Mouse (Mus musculus) limb, embryonic 10.5 days (tissue): ENCODE results near the gene Ess2. TPM values are rescaled to one million over a fixed set of nuclear protein-coding genes. Genes with fewer than 3 reads are reported as not detected.

Source experiments
- DNase-seq: peaks from one replicate; pipeline ENCODE4 v3.0.0-alpha.2; 2017; ENCODE audit warnings: low spot score
- H3K27ac ChIP-seq: fragments of 300-500 bp; sonication (generic); 2 replicates; pipeline ENCODE4 v1.5.1; 2016; ENCODE audit warnings: mild to moderate bottlenecking
- H3K27me3 ChIP-seq: fragments of 300-500 bp; sonication (generic); 2 replicates; pipeline ENCODE4 v1.6.1; 2016; ENCODE audit warnings: low read depth, mild to moderate bottlenecking; ENCODE audit not compliant: poor library complexity, severe bottlenecking
- H3K36me3 ChIP-seq: fragments of 300-500 bp; sonication (generic); 2 replicates; pipeline ENCODE4 v1.6.1; 2016; ENCODE audit warnings: mild to moderate bottlenecking, moderate library complexity
- H3K4me1 ChIP-seq: fragments of 300-500 bp; sonication (generic); 2 replicates; pipeline ENCODE4 v1.6.1; 2016
- H3K4me3 ChIP-seq: fragments of 300-500 bp; sonication (generic); 2 replicates; pipeline ENCODE4 v1.5.1; 2016; ENCODE audit warnings: mild to moderate bottlenecking, moderate library complexity
- H3K9me3 ChIP-seq: fragments of 300-500 bp; sonication (generic); replicated peaks from 2 replicates; pipeline ENCODE4 v1.6.1; 2016; ENCODE audit warnings: mild to moderate bottlenecking
- WGBS: fragments of 180-500 bp; shearing (Covaris S2); methylation state at CpG from one replicate; pipeline ENCODE4 v1.1.7; 2016; 5-methylcytosine and 5-hydroxymethylcytosine counted together
- polyA plus RNA-seq: library from polyadenylated mRNA; unstranded; fragments of >200 nt; fragmentation: Nextera tagmentation; extraction: Ambion mirVana; gene quantifications from 2 replicates; pipeline ENCODE4 v1.2.1, GENCODE M21; 2016

Gene Ess2
- polyA plus RNA-seq, 1 experiment from 2014 or later = 63.4 TPM

GRCm38 (mm10) chr16:17898462-17898861 is 12.7 kb downstream of the Ess2 start, which contains the start of the genes Dgcr2 and Tssk2:
Dgcr2 (minus strand) TSS chr16:17898562.
Tssk2 (plus strand) TSS chr16:17898637.
- H3K27me3 ChIP-seq = no peaks in the 10 kb centered on the region
- no peak within 1 kb of the TSS for H3K27ac ChIP-seq
- H3K4me3 ChIP-seq = no peak within 1 kb of the TSS
- no peaks in the 10 kb centered on the region for H3K4me1 ChIP-seq
- 93% methylated on average over 14 of the region's 14 CpGs for WGBS
- peaks cover 56% of the 10 kb centered on the region for H3K36me3 ChIP-seq
- H3K9me3 ChIP-seq = no peaks in the 10 kb centered on the region
- no peak for DNase-seq

- peaks cover 32% of the 10 kb centered on the region for H3K36me3 ChIP-seq
- peaks cover 12% of the 10 kb centered on the region for H3K4me1 ChIP-seq
- H3K27ac ChIP-seq = no peak overlapping the region
- no peaks in the 10 kb centered on the region for H3K27me3 ChIP-seq
- no peak overlapping the region for H3K4me3 ChIP-seq
- DNase-seq = no peak
- H3K9me3 ChIP-seq = no peaks in the 10 kb centered on the region
Measured at GRCm38 (mm10) chr16:17896091-17896490, 15.1 kb downstream of the Ess2 start.

- WGBS = 81% methylated on average over 2 of the region's 2 CpGs
- Histone ChIP-seq H3K27ac (no peak within 1 kb of the TSS), H3K4me3 (no peak within 1 kb of the TSS), H3K9me3 (no peaks in the 10 kb centered on the region), H3K4me1 (peaks cover 27% of the 10 kb centered on the region), H3K36me3 (peaks cover 15% of the 10 kb centered on the region), H3K27me3 (no peaks in the 10 kb centered on the region)
- DNase-seq = no peak
Measured at GRCm38 (mm10) chr16:17893923-17894322, 17.2 kb downstream of the Ess2 start, which contains the start of gene Tssk1. Tssk1 (plus strand) TSS chr16:17894223.

GRCm38 (mm10) chr16:17892606-17893005 is 18.5 kb downstream of the Ess2 start:
- no peaks in the 10 kb centered on the region for H3K9me3 ChIP-seq
- H3K4me1 ChIP-seq = peaks cover 27% of the 10 kb centered on the region

GRCm38 (mm10) chr16:17891567-17891959 is 19.6 kb downstream of the Ess2 start, which contains the start of gene Gm20518:
Gm20518 (minus strand) TSS chr16:17891671.
- Histone ChIP-seq H3K9me3 (no peaks in the 10 kb centered on the region), H3K4me1 (peaks cover 27% of the 10 kb centered on the region), H3K4me3 (peak within 1 kb of the TSS; percentile 95), H3K27me3 (no peaks in the 10 kb centered on the region), H3K27ac (peak within 1 kb of the TSS; percentile 97), H3K36me3 (peaks cover 5% of the 10 kb centered on the region; the same call in 1 of the 2 replicates)
- WGBS = under 1% methylated on average over 38 of the region's 38 CpGs
- peak; percentile 100 for DNase-seq

More at GRCm38 (mm10) chr16:17892606-17893005, 18.5 kb downstream of the Ess2 start:
- Histone ChIP-seq H3K36me3 (peaks cover 5% of the 10 kb centered on the region; the same call in 1 of the 2 replicates), H3K4me3 (no peak overlapping the region; the same call in 1 of the 2 replicates), H3K27ac (no peak overlapping the region), H3K27me3 (no peaks in the 10 kb centered on the region)
- WGBS = 88% methylated on average over 3 of the region's 3 CpGs
- no peak for DNase-seq

GRCm38 (mm10) chr16:17890917-17891566 is 20.1 kb downstream of the Ess2 start:
- under 1% methylated on average over 44 of the region's 44 CpGs for WGBS
- Histone ChIP-seq H3K27ac (peak overlapping the region; percentile 97), H3K27me3 (no peaks in the 10 kb centered on the region), H3K36me3 (peaks cover 8% of the 10 kb centered on the region), H3K4me3 (peak overlapping the region; percentile 95), H3K4me1 (peaks cover 27% of the 10 kb centered on the region), H3K9me3 (no peaks in the 10 kb centered on the region)
- DNase-seq = peak; percentile 71

GRCm38 (mm10) chr16:17890342-17890727 is 20.8 kb downstream of the Ess2 start:
- peaks cover 27% of the 10 kb centered on the region for H3K4me1 ChIP-seq
- WGBS = 69% methylated on average over 2 of the region's 2 CpGs
- H3K9me3 ChIP-seq = no peaks in the 10 kb centered on the region
- no peaks in the 10 kb centered on the region for H3K27me3 ChIP-seq
- DNase-seq = no peak
- H3K36me3 ChIP-seq = peaks cover 15% of the 10 kb centered on the region
- H3K4me3 ChIP-seq = peak overlapping the region; percentile 95
- peak overlapping the region; percentile 97 for H3K27ac ChIP-seq

- no peaks in the 10 kb centered on the region for H3K9me3 ChIP-seq
- H3K36me3 ChIP-seq = peaks cover 20% of the 10 kb centered on the region
- peak overlapping the region; percentile 97; the same call in 1 of the 2 replicates for H3K27ac ChIP-seq
- H3K4me3 ChIP-seq = peak overlapping the region; percentile 95
- no peaks in the 10 kb centered on the region for H3K27me3 ChIP-seq
- 89% methylated on average over 6 of the region's 6 CpGs for WGBS
- peaks cover 27% of the 10 kb centered on the region for H3K4me1 ChIP-seq
- no peak for DNase-seq
Measured at GRCm38 (mm10) chr16:17889689-17890341, 21.3 kb downstream of the Ess2 start.

GRCm38 (mm10) chr16:17884116-17884515 is 27.0 kb downstream of the Ess2 start:
- no peaks in the 10 kb centered on the region for H3K27me3 ChIP-seq
- no peak overlapping the region for H3K4me3 ChIP-seq
- no peak for DNase-seq
- no peaks in the 10 kb centered on the region for H3K9me3 ChIP-seq
- WGBS = 78% methylated on average over 6 of the region's 6 CpGs
- peaks cover 58% of the 10 kb centered on the region for H3K36me3 ChIP-seq
- H3K27ac ChIP-seq = no peak overlapping the region
- H3K4me1 ChIP-seq = peaks cover 3% of the 10 kb centered on the region; the same call in 1 of the 2 replicates

GRCm38 (mm10) chr16:17882196-17882595 is 29.0 kb downstream of the Ess2 start:
- DNase-seq = no peak
- Histone ChIP-seq H3K36me3 (peaks cover 78% of the 10 kb centered on the region), H3K9me3 (no peaks in the 10 kb centered on the region), H3K4me1 (peaks cover 3% of the 10 kb centered on the region; the same call in 1 of the 2 replicates), H3K27me3 (no peaks in the 10 kb centered on the region), H3K27ac (no peak overlapping the region), H3K4me3 (no peak overlapping the region)

- H3K27me3 ChIP-seq = no peaks in the 10 kb centered on the region
- no peaks in the 10 kb centered on the region for H3K9me3 ChIP-seq
- H3K4me1 ChIP-seq = peaks cover 3% of the 10 kb centered on the region; the same call in 1 of the 2 replicates
- WGBS = 91% methylated on average over 4 of the region's 4 CpGs
- peaks cover 63% of the 10 kb centered on the region for H3K36me3 ChIP-seq
- H3K27ac ChIP-seq = no peak overlapping the region
- no peak overlapping the region for H3K4me3 ChIP-seq
- DNase-seq = no peak
Measured at GRCm38 (mm10) chr16:17879571-17879970, 31.6 kb downstream of the Ess2 start.

- 95% methylated on average over 1 of the region's 1 CpGs for WGBS
- no peak for DNase-seq
- H3K36me3 ChIP-seq = peaks cover 59% of the 10 kb centered on the region
- H3K27me3 ChIP-seq = no peaks in the 10 kb centered on the region
- no peaks in the 10 kb centered on the region for H3K4me1 ChIP-seq
- H3K27ac ChIP-seq = no peak overlapping the region
- H3K4me3 ChIP-seq = no peak overlapping the region
- H3K9me3 ChIP-seq = no peaks in the 10 kb centered on the region
Measured at GRCm38 (mm10) chr16:17876096-17876495, 35.1 kb downstream of the Ess2 start.

- no peak for DNase-seq
Measured at GRCm38 (mm10) chr16:17875174-17875573, 36.0 kb downstream of the Ess2 start.

More at GRCm38 (mm10) chr16:17875174-17875573, 36.0 kb downstream of the Ess2 start:
- H3K36me3 ChIP-seq = peaks cover 64% of the 10 kb centered on the region
- no peak overlapping the region for H3K27ac ChIP-seq
- no peaks in the 10 kb centered on the region for H3K4me1 ChIP-seq
- no peaks in the 10 kb centered on the region for H3K27me3 ChIP-seq
- H3K9me3 ChIP-seq = no peaks in the 10 kb centered on the region
- 74% methylated on average over 4 of the region's 4 CpGs for WGBS
- H3K4me3 ChIP-seq = no peak overlapping the region
